Mouse (Mus musculus) liver, embryonic 14.5 days (tissue): ENCODE results near the gene Tle6.

Experiments used
- CTCF ChIP-seq: IDR thresholded peaks from 2 replicates; pipeline ENCODE4 v1.5.1; 2016; ENCODE audit warnings: antibody characterized with exemption, low read depth, control low read depth
- EP300 ChIP-seq: IDR thresholded peaks from 2 replicates; pipeline ENCODE4 v1.6.1; 2016; ENCODE audit warnings: antibody characterized with exemption, low read depth

- TF ChIP-seq CTCF: no peak
- TF ChIP-seq EP300: no peak
Measured at GRCm38 (mm10) chr10:81620786-81621185, 19.9 kb upstream of the Tle6 start.
